Mouse (Mus musculus): ENCODE measurements at regions not wholly inside any gene's neighbourhood (a gene's known extent, or its start where the extent isn't known, plus 50 kb on each side); places are given as distances from the start of the nearest gene placed in this dataset.

- TF ChIP-seq POLR2A (IDR thresholded peaks at IDR 0.05; ENCODE audit: insufficient read depth, low read length) (no peak), EP300 (IDR thresholded peaks at IDR 0.05; ENCODE audit: insufficient read depth, low read depth, low read length) (no peak), CTCF (IDR thresholded peaks at IDR 0.05; ENCODE audit: low read depth, low read length) (no peak)
Observed at GRCm38 (mm10) chr3:121584736-121585151, 52.5 kb upstream of the Slc44a3 start.
